Mouse (Mus musculus) forebrain, embryonic 13.5 days (tissue): ENCODE data around the gene Ptpn23. TPM values are rescaled to one million over a fixed set of nuclear protein-coding genes. Genes with fewer than 3 reads are reported as not detected.

ENCODE experiments used
- ATAC-seq: fragments of 200-750 bp; cut with Nextera tagmentation; 2 replicates; pipeline ENCODE4 v1.8.0; 2017
- H3K27ac ChIP-seq: fragments of 300-500 bp; sonication (generic); 2 replicates; pipeline ENCODE4 v1.5.1; 2015; ENCODE audit warnings: inconsistent platforms, mild to moderate bottlenecking, moderate library complexity
- H3K27me3 ChIP-seq: fragments of 300-500 bp; sonication (generic); 2 replicates; pipeline ENCODE4 v1.6.1; 2015; ENCODE audit warnings: mild to moderate bottlenecking, inconsistent platforms
- H3K36me3 ChIP-seq: fragments of 300-500 bp; sonication (generic); 2 replicates; pipeline ENCODE4 v1.6.1; 2015; ENCODE audit warnings: mild to moderate bottlenecking, inconsistent platforms; ENCODE audit not compliant: poor library complexity, severe bottlenecking
- H3K4me1 ChIP-seq: fragments of 300-500 bp; sonication (generic); 2 replicates; pipeline ENCODE4 v1.6.1; 2015; ENCODE audit warnings: inconsistent platforms
- H3K4me2 ChIP-seq: fragments of 300-500 bp; sonication (generic); 2 replicates; pipeline ENCODE4 v1.6.1; 2015; ENCODE audit warnings: inconsistent platforms, mild to moderate bottlenecking, moderate library complexity
- H3K4me3 ChIP-seq: fragments of 300-500 bp; sonication (generic); 2 replicates; pipeline ENCODE4 v1.5.1; 2015; ENCODE audit warnings: mild to moderate bottlenecking, inconsistent platforms
- H3K9ac ChIP-seq: fragments of 300-500 bp; sonication (generic); 2 replicates; pipeline ENCODE4 v1.6.1; 2015; ENCODE audit warnings: mild to moderate bottlenecking, inconsistent platforms
- H3K9me3 ChIP-seq: fragments of 300-500 bp; sonication (generic); replicated peaks from 2 replicates; pipeline ENCODE4 v1.6.1; 2016; ENCODE audit warnings: inconsistent platforms
- WGBS: fragments of 180-500 bp; shearing (Covaris S2); methylation state at CpG from one replicate; pipeline ENCODE4 v1.1.7; 2015; 5-methylcytosine and 5-hydroxymethylcytosine counted together
- polyA plus RNA-seq: library from polyadenylated mRNA; unstranded; fragments of >200 nt; fragmentation: Nextera tagmentation; extraction: Ambion mirVana; gene quantifications from 2 replicates; pipeline ENCODE4 v1.2.1, GENCODE M21; 2015

Gene Ptpn23
- polyA plus RNA-seq, 1 experiment from 2014 or later: 18.7 TPM

GRCm38 (mm10) chr9:110345057-110345739, 62.8 kb downstream of the Ptpn23 start:
- 80% methylated on average over 7 of the region's 7 CpGs for WGBS
- Histone ChIP-seq H3K9ac (no peak overlapping the region), H3K9me3 (no peaks in the 10 kb centered on the region), H3K4me2 (no peak overlapping the region), H3K4me3 (no peak overlapping the region), H3K27ac (no peak overlapping the region), H3K36me3 (no peaks in the 10 kb centered on the region), H3K4me1 (no peaks in the 10 kb centered on the region), H3K27me3 (no peaks in the 10 kb centered on the region)
- ATAC-seq: no peak

DNA sequence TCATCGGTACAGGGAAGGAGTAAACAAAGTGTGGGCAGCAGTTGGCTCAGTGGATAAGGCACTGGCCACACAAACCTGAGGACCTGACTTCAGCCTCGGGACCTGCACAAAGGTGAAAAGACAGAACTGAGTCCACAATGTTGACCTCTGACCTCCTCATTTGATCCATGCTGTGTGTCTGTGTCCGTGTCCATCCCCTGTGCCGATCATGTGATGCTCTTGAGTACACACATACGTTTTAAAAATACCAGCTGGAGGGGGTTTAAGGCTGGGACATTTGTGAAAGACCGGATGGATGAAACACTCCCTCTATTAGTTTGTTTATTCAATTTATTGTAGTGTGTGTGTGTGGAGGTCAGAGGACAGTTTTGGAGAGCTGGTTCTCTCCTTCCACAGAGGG, 64.2 kb downstream of the Ptpn23 start:
- WGBS: 68% methylated on average over 6 of the region's 6 CpGs
- H3K27me3 ChIP-seq: no peaks in the 10 kb centered on the region
- no peaks in the 10 kb centered on the region for H3K36me3 ChIP-seq
- no peak for ATAC-seq
- no peak overlapping the region for H3K27ac ChIP-seq
- H3K9ac ChIP-seq: no peak overlapping the region
- H3K9me3 ChIP-seq: no peaks in the 10 kb centered on the region
- H3K4me3 ChIP-seq: no peak overlapping the region
- no peak overlapping the region for H3K4me2 ChIP-seq
- H3K4me1 ChIP-seq: no peaks in the 10 kb centered on the region

DNA sequence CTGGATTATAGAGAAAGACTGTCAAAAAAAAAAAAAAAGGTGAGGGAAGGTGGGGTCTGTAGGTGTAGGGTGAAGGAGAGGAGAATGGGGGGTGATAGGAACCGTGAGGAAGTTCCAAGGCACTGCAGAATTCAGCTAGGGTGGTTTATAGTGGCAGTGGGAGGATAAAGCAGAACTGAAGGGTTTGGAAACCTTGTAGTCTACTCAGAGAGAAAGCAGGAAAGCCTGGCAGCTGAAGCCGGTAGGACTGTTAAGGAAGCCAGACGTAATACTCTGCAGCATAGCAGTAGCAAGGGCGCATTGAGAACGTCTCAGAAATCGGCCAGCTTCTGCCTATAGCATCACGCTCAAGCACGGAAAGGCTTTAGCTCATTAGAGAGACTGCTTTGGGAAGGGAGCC, 66.0 kb downstream of the Ptpn23 start:
- no peak for ATAC-seq
- 0 out of 2 replicates have a peak, but pooled peaks cover 6% of the 10 kb centered on the region for H3K4me1 ChIP-seq
- H3K9me3 ChIP-seq: no peaks in the 10 kb centered on the region
- no peak overlapping the region for H3K4me3 ChIP-seq
- H3K27ac ChIP-seq: no peak overlapping the region
- H3K4me2 ChIP-seq: no peak overlapping the region
- no peak overlapping the region for H3K9ac ChIP-seq
- H3K27me3 ChIP-seq: no peaks in the 10 kb centered on the region
- no peaks in the 10 kb centered on the region for H3K36me3 ChIP-seq
- WGBS: 93% methylated on average over 8 of the region's 8 CpGs

- ATAC-seq: no peak
- H3K4me1 ChIP-seq: peaks cover 9% of the 10 kb centered on the region; the same call in 1 of the 2 replicates
- no peaks in the 10 kb centered on the region for H3K9me3 ChIP-seq
- no peak overlapping the region for H3K9ac ChIP-seq
- H3K27me3 ChIP-seq: no peaks in the 10 kb centered on the region
- H3K4me3 ChIP-seq: no peak overlapping the region
- H3K36me3 ChIP-seq: no peaks in the 10 kb centered on the region
- H3K27ac ChIP-seq: no peak overlapping the region
- H3K4me2 ChIP-seq: no peak overlapping the region
- WGBS: 87% methylated on average over 5 of the region's 5 CpGs
These were observed 67.8 kb downstream of the Ptpn23 start for GRCm38 (mm10) chr9:110340037-110340750.

Other genes starting within 250 kb of the Ptpn23 start
- 29.4 and 35.0 TPM in 2 replicates for gene Cspg5, start 164.4 kb downstream of the Ptpn23 start, polyA plus RNA-seq
- 35.5 and 40.7 TPM in 2 replicates for gene Elp6, start 103.0 kb downstream of the Ptpn23 start, polyA plus RNA-seq
- 34.8 and 41.9 TPM in 2 replicates for gene Scap, start 74.9 kb downstream of the Ptpn23 start, polyA plus RNA-seq
- 0.22 and 0.96 TPM in 2 replicates for gene Ngp, start 11.5 kb upstream of the Ptpn23 start, polyA plus RNA-seq
- gene Klhl18, start 68.5 kb upstream of the Ptpn23 start, polyA plus RNA-seq: 8.2 and 9.6 TPM in 2 replicates
- 1.7 and 3.0 TPM in 2 replicates for gene Kif9, start 68.7 kb upstream of the Ptpn23 start, polyA plus RNA-seq
- gene Setd2, start 124.4 kb upstream of the Ptpn23 start, polyA plus RNA-seq: 39.7 and 41.8 TPM in 2 replicates
- 30.0 and 31.5 TPM in 2 replicates for gene Nradd, start 216.2 kb upstream of the Ptpn23 start, polyA plus RNA-seq
- 2.1 and 2.2 TPM in 2 replicates for gene Nbeal2, start 245.9 kb upstream of the Ptpn23 start, polyA plus RNA-seq
- gene Ccdc12, start 248.3 kb upstream of the Ptpn23 start, polyA plus RNA-seq: 146 and 152 TPM in 2 replicates